Mouse (Mus musculus) stomach, postnatal 0 days (tissue): ENCODE measurements around the gene Pla2g2c. TPM values are rescaled to one million over a fixed set of nuclear protein-coding genes. Genes with fewer than 3 reads are reported as not detected.

Experiments used
- ATAC-seq: fragments of 200-750 bp; cut with Nextera tagmentation; 2 replicates; pipeline ENCODE4 v1.8.0; 2017; ENCODE audit not compliant: low FRiP score, low TSS enrichment
- DNase-seq: peaks from one replicate; pipeline ENCODE4 v3.0.0-alpha.2; 2016; ENCODE audit warnings: low spot score
- H3K27ac ChIP-seq: fragments of 300-500 bp; sonication (generic); replicated peaks from 2 replicates; pipeline ENCODE4 v1.5.1; 2014; ENCODE audit warnings: mild to moderate bottlenecking, control low read depth
- H3K27me3 ChIP-seq: fragments of 300-500 bp; sonication (generic); 2 replicates; pipeline ENCODE4 v1.6.1; 2014; ENCODE audit warnings: low read length; ENCODE audit not compliant: control insufficient read depth, insufficient read depth
- H3K36me3 ChIP-seq: fragments of 300-500 bp; sonication (generic); 2 replicates; pipeline ENCODE4 v1.6.1; 2014; ENCODE audit warnings: low read length, mixed read lengths; ENCODE audit not compliant: control insufficient read depth, insufficient read depth
- H3K4me1 ChIP-seq: fragments of 300-500 bp; sonication (generic); replicated peaks from 2 replicates; pipeline ENCODE4 v1.6.1; 2014; ENCODE audit warnings: antibody characterized with exemption; ENCODE audit not compliant: control insufficient read depth, insufficient read depth
- H3K4me2 ChIP-seq: fragments of 300-500 bp; sonication (generic); replicated peaks from 2 replicates; pipeline ENCODE4 v1.6.1; 2014; ENCODE audit warnings: low read depth, mild to moderate bottlenecking, control low read depth, moderate library complexity
- H3K4me3 ChIP-seq: fragments of 300-500 bp; sonication (generic); 2 replicates; pipeline ENCODE4 v1.5.1; 2014; ENCODE audit warnings: low read depth, low read length, control low read depth
- H3K9ac ChIP-seq: fragments of 300-500 bp; sonication (generic); 2 replicates; pipeline ENCODE4 v1.6.1; 2014; ENCODE audit warnings: mild to moderate bottlenecking, low read length, control low read depth, mixed read lengths
- H3K9me3 ChIP-seq: fragments of 300-500 bp; sonication (generic); 2 replicates; pipeline ENCODE4 v1.6.1; 2016; ENCODE audit warnings: low read length; ENCODE audit not compliant: control insufficient read depth
- CTCF ChIP-seq: IDR thresholded peaks from 2 replicates; pipeline ENCODE4 v1.5.1; 2016; ENCODE audit warnings: antibody characterized with exemption, low read depth, mild to moderate bottlenecking, moderate library complexity
- EP300 ChIP-seq: optimal IDR thresholded peaks from 2 replicates; pipeline ENCODE3; 2016; ENCODE audit warnings: antibody characterized with exemption
- WGBS: fragments of 180-500 bp; shearing (Covaris S2); extraction: QIAGEN DNeasy Blood & Tissue Kit; methylation state at CpG from one replicate; pipeline ENCODE4 v1.1.7; 2014; 5-methylcytosine and 5-hydroxymethylcytosine counted together
- polyA plus RNA-seq: library from polyadenylated mRNA; unstranded; fragments of >200 nt; fragmentation: Nextera tagmentation; extraction: Ambion mirVana; gene quantifications from 2 replicates; pipeline ENCODE4 v1.2.1, GENCODE M21; 2015

Pla2g2c gene
- polyA plus RNA-seq, 1 experiment from 2014 or later: 0.30 TPM

DNA sequence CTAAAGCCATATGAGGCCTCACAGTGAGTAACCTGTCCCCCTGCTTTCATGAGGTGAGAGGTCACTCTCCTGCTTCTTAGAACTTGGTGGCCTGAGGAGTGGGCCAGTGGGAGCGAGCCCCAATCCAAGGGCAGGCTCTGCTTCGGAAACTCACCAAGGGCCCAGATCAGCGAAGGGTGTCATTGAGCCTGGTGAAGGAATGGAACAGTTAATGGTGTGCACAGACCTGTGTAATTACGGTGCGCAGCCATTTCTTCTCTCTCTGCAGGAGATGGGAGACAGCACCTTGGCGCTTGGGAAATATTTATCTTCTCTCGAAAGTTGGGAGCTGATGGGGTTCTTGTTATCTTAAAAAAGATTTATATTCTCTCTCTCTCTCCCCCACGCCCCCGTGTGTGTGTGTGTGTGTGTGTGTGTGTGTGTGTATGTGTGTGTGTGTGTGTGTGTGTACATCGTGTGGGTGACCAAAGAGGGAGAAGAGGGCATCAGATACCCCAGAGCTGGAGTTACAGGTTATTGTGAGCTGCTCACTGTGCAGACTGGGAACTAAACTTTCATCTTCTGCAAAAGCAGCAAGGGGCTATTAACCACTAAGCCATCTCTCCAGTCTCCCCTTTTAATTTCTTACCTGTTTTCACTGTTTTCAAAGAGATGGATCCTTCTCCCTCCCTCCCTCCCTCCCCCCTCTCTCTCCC, 27.3 kb upstream of the Pla2g2c start:
- no peak overlapping the region for H3K4me2 ChIP-seq
- no peak for DNase-seq
- H3K9ac ChIP-seq: no peak overlapping the region
- H3K9me3 ChIP-seq: no peaks in the 10 kb centered on the region
- no peaks in the 10 kb centered on the region for H3K4me1 ChIP-seq
- no peak for ATAC-seq
- H3K4me3 ChIP-seq: no peak overlapping the region
- 44% methylated on average over 9 of the region's 10 CpGs for WGBS
- TF ChIP-seq EP300 (no peak), CTCF (no peak)
- no peaks in the 10 kb centered on the region for H3K27me3 ChIP-seq
- no peaks in the 10 kb centered on the region for H3K36me3 ChIP-seq
- H3K27ac ChIP-seq: no peak overlapping the region

DNA sequence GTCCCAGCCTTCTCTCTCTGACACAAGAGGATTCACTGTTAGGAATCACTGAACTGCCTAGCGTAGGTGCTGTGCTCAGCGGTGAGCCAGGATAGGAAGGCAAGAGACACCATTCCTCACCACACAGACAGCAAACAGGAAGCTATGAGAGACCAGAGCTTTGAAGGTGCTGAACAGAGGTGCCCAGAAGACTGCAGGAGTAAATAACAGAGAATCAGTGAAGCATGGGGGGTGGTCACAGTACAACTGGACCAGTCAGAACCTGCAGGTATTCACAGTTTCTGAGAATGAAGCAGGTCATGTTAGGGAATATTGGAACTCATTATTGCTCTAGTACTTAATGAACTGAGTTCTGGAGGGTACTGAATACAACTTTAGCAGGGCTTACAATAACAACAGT, 26.3 kb upstream of the Pla2g2c start:
- ATAC-seq (no peak), DNase-seq (no peak)
- Histone ChIP-seq H3K27ac (no peak overlapping the region), H3K9ac (no peak overlapping the region), H3K27me3 (no peaks in the 10 kb centered on the region), H3K36me3 (no peaks in the 10 kb centered on the region), H3K4me2 (no peak overlapping the region), H3K4me3 (no peak overlapping the region), H3K4me1 (no peaks in the 10 kb centered on the region), H3K9me3 (no peaks in the 10 kb centered on the region)
- no peak for TF ChIP-seq EP300
- no peak for TF ChIP-seq CTCF
- WGBS: 52% methylated on average over 2 of the region's 2 CpGs

DNA sequence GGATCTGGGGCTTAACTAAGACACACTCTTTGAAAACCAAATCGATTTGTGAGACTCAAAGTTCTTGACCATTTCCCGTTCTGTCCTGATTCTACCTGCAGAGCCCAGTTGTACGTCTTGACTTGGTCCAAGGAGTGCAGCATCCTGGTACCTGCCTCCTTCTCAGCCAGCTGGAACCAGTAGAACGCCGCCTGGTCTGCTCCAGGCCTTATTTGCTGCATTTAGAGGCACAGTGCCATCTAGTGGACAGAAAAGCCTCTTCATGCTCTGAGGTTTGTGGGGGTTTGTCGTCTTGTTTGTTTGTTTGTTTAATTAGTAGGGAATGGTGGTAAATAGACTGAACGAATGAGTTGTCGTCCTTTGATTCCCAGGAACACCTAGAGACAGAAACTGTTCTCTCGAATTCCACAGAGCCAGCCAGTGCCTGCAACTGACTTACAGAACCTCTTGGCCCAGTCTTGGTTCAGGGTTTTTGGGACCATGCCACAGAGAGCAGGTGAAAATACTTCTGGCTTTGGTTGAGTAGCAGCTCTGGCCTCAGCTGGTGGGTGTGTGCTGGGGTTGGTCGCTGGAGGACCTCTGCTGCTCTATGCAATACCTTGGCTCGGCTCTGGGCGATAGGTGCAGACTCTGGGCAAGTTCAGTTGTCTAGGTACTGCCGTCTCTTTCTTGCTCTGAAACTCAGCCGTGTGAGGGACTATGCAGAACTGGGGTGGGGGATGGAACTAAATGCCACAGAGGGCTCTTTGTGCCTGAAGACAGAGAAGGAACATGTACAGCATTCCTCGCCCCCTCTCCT, 24.2 kb upstream of the Pla2g2c start:
- WGBS: 22% methylated on average over 15 of the region's 15 CpGs
- H3K4me1 ChIP-seq: no peaks in the 10 kb centered on the region
- no peaks in the 10 kb centered on the region for H3K27me3 ChIP-seq
- H3K36me3 ChIP-seq: no peaks in the 10 kb centered on the region
- no peak overlapping the region for H3K9ac ChIP-seq
- no peak overlapping the region for H3K4me3 ChIP-seq
- no peak overlapping the region for H3K27ac ChIP-seq
- no peaks in the 10 kb centered on the region for H3K9me3 ChIP-seq
- H3K4me2 ChIP-seq: no peak overlapping the region
- DNase-seq: peak; percentile 54
- peak; percentile 95 for TF ChIP-seq CTCF
- TF ChIP-seq EP300: no peak
- ATAC-seq: peak; percentile 53; the same call in 1 of the 2 replicates

DNA sequence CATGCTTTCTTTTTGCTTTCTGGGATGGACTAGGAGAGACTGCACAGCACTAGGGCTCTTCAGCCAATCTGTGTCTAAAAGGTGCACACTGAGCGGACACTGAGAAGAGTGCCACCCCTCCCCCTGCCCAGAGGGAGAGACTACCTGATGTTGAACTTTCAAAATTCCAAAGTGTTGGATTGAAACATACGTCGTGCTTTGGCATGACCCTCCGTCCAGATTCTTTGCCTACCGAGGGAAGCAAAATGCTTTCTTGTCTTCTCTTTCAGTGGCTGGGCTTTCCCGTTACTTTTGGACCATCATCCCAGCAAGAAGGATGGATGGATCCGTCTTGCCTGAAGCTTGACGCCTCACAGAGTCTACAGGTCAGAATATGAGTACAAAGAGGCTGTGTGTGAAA, 23.5 kb upstream of the Pla2g2c start:
- Histone ChIP-seq H3K4me2 (no peak overlapping the region), H3K27ac (no peak overlapping the region), H3K36me3 (no peaks in the 10 kb centered on the region), H3K9me3 (no peaks in the 10 kb centered on the region), H3K4me3 (no peak overlapping the region), H3K4me1 (no peaks in the 10 kb centered on the region), H3K9ac (no peak overlapping the region), H3K27me3 (no peaks in the 10 kb centered on the region)
- DNase-seq: no peak
- TF ChIP-seq CTCF: no peak
- no peak for TF ChIP-seq EP300
- 63% methylated on average over 8 of the region's 8 CpGs for whole genome bisulfite sequencing
- ATAC-seq: no peak

DNA sequence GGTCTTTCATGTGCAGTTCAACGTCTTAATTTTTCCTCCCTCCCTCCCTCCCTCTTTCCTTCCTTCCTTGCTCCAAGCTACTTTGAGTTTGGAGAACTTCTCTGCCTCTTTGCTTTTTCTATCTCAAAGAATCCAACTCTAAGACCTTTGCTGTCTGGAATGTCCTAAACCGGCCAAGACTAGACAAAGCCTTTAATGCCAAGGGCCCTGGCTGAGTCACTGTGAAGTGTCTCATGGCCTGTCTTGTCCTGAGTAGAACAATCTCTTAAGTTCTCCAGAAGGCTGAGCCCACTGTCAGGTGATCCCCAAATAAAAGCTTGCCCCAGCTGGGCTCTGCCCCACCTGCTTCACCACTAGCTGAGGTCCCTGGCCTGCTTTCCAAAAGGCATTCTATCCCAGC, 22.6 kb upstream of the Pla2g2c start:
- DNase-seq (no peak), ATAC-seq (no peak)
- Histone ChIP-seq H3K4me2 (no peak overlapping the region), H3K4me1 (no peaks in the 10 kb centered on the region), H3K36me3 (no peaks in the 10 kb centered on the region), H3K27ac (no peak overlapping the region), H3K27me3 (no peaks in the 10 kb centered on the region), H3K9me3 (no peaks in the 10 kb centered on the region), H3K9ac (no peak overlapping the region), H3K4me3 (no peak overlapping the region)
- no peak for TF ChIP-seq EP300
- WGBS: 58% methylated on average over 2 of the region's 2 CpGs

DNA sequence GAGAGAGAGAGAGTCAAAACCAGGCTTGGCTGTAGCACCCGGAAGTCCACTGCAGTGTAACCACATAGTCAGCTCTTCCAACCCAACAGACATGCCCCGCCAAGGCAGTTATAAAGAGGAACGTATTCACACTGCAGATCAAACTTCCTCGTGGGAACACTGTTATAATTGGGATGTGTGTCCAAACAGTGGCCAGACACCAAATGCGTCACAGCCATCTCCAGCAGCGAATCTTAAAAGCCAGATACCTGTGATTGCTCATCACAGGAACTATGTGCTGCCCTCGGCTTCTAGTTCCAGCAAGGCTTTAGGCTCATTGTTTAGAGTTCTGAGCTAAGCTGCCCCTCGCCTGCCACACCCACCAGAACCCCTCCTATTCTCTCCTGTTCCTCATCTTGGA, 22.1 kb upstream of the Pla2g2c start:
- TF ChIP-seq CTCF (no peak), EP300 (no peak)
- WGBS: 58% methylated on average over 8 of the region's 8 CpGs

More for the DNA sequence above, 22.1 kb upstream of the Pla2g2c start:
- no peak overlapping the region for H3K4me3 ChIP-seq
- H3K9ac ChIP-seq: no peak overlapping the region
- ATAC-seq: no peak
- no peaks in the 10 kb centered on the region for H3K4me1 ChIP-seq
- H3K36me3 ChIP-seq: no peaks in the 10 kb centered on the region
- no peaks in the 10 kb centered on the region for H3K9me3 ChIP-seq
- DNase-seq: no peak
- H3K27me3 ChIP-seq: no peaks in the 10 kb centered on the region
- H3K4me2 ChIP-seq: no peak overlapping the region
- no peak overlapping the region for H3K27ac ChIP-seq
